Mouse (Mus musculus) limb, embryonic 12.5 days (tissue): ENCODE results near the gene Apobec1. TPM values are rescaled to one million over a fixed set of nuclear protein-coding genes. Genes with fewer than 3 reads are reported as not detected.
A peak's percentile ranks its signal among the peaks of the same experiment; 100 is the strongest.

Experiments
- ATAC-seq: fragments of 200-750 bp; cut with Nextera tagmentation; 2 replicates; pipeline ENCODE4 v1.8.0; 2017; ENCODE audit warnings: low read depth, moderate TSS enrichment; ENCODE audit not compliant: insufficient number of reproducible peaks, insufficient read depth, low FRiP score, low TSS enrichment
- H3K27ac ChIP-seq: fragments of 300-500 bp; sonication (generic); 2 replicates; pipeline ENCODE4 v1.5.1; 2016; ENCODE audit warnings: mild to moderate bottlenecking, moderate library complexity
- H3K27me3 ChIP-seq: fragments of 300-500 bp; sonication (generic); 2 replicates; pipeline ENCODE4 v1.6.1; 2016; ENCODE audit warnings: mild to moderate bottlenecking, moderate library complexity
- H3K36me3 ChIP-seq: fragments of 300-500 bp; sonication (generic); 2 replicates; pipeline ENCODE4 v1.6.1; 2016; ENCODE audit warnings: mild to moderate bottlenecking, moderate library complexity
- H3K4me1 ChIP-seq: fragments of 300-500 bp; sonication (generic); replicated peaks from 2 replicates; pipeline ENCODE4 v1.6.1; 2016
- H3K4me2 ChIP-seq: fragments of 300-500 bp; sonication (generic); 2 replicates; pipeline ENCODE4 v1.6.1; 2016; ENCODE audit warnings: mild to moderate bottlenecking, moderate library complexity
- H3K4me3 ChIP-seq: fragments of 300-500 bp; sonication (generic); replicated peaks from 2 replicates; pipeline ENCODE4 v1.5.1; 2016; ENCODE audit warnings: mild to moderate bottlenecking
- H3K9ac ChIP-seq: fragments of 300-500 bp; sonication (generic); replicated peaks from 2 replicates; pipeline ENCODE4 v1.6.1; 2016; ENCODE audit warnings: mild to moderate bottlenecking, moderate library complexity
- H3K9me3 ChIP-seq: fragments of 300-500 bp; sonication (generic); 2 replicates; pipeline ENCODE4 v1.6.1; 2016; ENCODE audit warnings: mild to moderate bottlenecking, moderate library complexity
- WGBS: fragments of 180-500 bp; shearing (Covaris S2); methylation state at CpG from one replicate; pipeline ENCODE4 v1.1.7; 2016; 5-methylcytosine and 5-hydroxymethylcytosine counted together
- polyA plus RNA-seq: library from polyadenylated mRNA; unstranded; fragments of >200 nt; fragmentation: Nextera tagmentation; extraction: Ambion mirVana; gene quantifications from 2 replicates; pipeline ENCODE4 v1.2.1, GENCODE M21; 2016

The Apobec1 gene
- polyA plus RNA-seq, 1 experiment from 2014 or later, result 2.6 TPM

DNA sequence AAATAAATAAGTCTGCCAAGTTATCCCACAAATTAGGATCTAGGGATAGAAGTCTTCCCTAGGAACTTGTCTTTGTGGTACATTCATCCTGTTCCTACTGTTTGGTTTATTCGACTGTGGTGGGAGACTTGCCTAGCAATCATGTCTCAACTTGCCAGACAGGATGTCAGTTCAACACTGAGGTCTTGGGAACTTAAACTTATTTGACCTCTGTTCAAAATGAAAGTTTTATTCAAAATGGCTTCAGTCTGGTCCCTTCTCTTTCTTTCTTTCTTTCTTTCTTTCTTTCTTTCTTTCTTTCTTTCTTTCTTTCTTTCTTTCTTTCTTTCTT, 713 bp upstream of the Apobec1 start:
- Histone ChIP-seq H3K27ac (no peak overlapping the region), H3K36me3 (no peaks in the 10 kb centered on the region), H3K27me3 (no peaks in the 10 kb centered on the region), H3K4me3 (no peak overlapping the region; the same call in 1 of the 2 replicates), H3K4me1 (no peaks in the 10 kb centered on the region), H3K4me2 (peak overlapping the region; percentile 63), H3K9ac (no peak overlapping the region), H3K9me3 (no peaks in the 10 kb centered on the region)
- 40% methylated on average over 1 of the region's 1 CpGs for WGBS
- no peak for ATAC-seq

DNA sequence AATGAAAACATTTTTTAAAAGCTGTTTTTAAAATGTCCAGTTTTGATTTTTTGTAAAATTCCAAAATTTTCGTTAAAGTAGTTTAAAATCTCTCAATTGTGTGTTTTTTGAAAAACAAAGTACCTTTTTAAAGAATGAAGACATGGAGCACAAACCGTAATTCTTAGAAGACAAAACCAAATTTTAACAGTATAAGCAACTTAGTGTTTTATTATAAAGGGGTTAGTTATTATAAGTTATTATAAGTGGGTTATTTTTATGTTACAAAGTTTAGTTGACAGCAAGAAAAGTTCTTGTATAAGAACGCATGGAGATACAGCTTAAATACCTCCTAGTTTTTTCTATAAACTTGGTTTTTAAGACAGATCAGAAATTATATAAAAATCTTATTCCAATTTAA, 629 bp downstream of the Apobec1 start:
- ATAC-seq, result no peak
- Histone ChIP-seq H3K27me3 (no peaks in the 10 kb centered on the region), H3K36me3 (no peaks in the 10 kb centered on the region), H3K4me1 (no peaks in the 10 kb centered on the region), H3K9ac (no peak overlapping the region), H3K4me3 (peak overlapping the region; percentile 46; the same call in 1 of the 2 replicates), H3K4me2 (peak overlapping the region; percentile 63), H3K9me3 (no peaks in the 10 kb centered on the region), H3K27ac (no peak overlapping the region)
- 85% methylated on average over 3 of the region's 3 CpGs for WGBS

DNA sequence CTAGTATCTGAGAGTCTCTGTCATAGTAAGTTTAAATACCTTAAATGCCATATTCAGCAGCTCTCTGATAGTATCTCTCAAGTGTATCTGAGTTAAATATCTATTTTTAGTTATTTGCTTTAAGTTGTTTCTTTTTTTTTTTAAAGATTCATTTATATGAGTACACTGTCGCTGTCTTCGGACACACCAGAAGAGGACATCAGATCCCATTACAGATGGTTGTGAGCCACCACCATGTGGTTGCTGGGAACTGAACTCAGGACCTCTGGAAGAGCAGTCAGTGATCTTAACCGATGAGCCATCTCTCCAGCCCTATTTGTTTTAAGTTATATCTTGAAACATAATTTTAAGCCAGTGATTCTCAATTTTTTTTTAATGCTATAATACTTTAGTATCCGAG, 1.2 kb downstream of the Apobec1 start:
- Histone ChIP-seq H3K36me3 (no peaks in the 10 kb centered on the region), H3K27ac (no peak overlapping the region), H3K4me3 (no peak overlapping the region), H3K4me1 (no peaks in the 10 kb centered on the region), H3K27me3 (no peaks in the 10 kb centered on the region), H3K9me3 (no peaks in the 10 kb centered on the region), H3K9ac (no peak overlapping the region), H3K4me2 (no peak overlapping the region)
- no peak for ATAC-seq
- WGBS, result 90% methylated on average over 4 of the region's 4 CpGs

DNA sequence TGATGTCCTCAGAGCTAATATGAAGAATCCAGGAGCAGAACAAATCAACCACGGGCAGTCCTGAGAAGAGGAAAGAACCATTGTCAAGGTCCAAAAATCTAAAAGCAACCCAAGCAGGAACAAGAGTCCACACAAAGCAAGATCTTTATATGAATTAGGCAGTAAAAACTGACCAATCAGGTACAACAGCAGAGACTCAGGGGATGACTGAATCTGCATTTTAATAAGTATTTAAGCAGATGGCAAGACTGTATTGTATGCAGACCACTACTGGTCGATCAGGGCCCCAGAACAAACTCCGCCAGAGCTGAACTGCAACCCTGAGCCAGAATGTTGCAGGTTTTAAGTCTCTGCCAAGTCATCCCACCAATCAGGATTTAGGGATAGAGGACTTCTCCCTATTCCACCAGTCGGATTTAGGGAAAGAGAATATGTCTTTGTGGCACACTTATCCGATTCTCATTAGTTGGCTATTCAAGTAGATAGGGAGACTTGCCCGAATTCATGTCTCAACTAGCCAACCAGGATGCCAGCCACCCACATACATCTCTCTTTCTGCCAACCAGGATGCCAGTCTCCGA, 2.1 kb downstream of the Apobec1 start:
- Histone ChIP-seq H3K27ac (no peak overlapping the region), H3K36me3 (no peaks in the 10 kb centered on the region), H3K9ac (no peak overlapping the region), H3K4me1 (no peaks in the 10 kb centered on the region), H3K9me3 (no peaks in the 10 kb centered on the region), H3K4me3 (no peak overlapping the region), H3K27me3 (no peaks in the 10 kb centered on the region), H3K4me2 (no peak overlapping the region)
- no peak for ATAC-seq
- WGBS, result 86% methylated on average over 7 of the region's 7 CpGs

DNA sequence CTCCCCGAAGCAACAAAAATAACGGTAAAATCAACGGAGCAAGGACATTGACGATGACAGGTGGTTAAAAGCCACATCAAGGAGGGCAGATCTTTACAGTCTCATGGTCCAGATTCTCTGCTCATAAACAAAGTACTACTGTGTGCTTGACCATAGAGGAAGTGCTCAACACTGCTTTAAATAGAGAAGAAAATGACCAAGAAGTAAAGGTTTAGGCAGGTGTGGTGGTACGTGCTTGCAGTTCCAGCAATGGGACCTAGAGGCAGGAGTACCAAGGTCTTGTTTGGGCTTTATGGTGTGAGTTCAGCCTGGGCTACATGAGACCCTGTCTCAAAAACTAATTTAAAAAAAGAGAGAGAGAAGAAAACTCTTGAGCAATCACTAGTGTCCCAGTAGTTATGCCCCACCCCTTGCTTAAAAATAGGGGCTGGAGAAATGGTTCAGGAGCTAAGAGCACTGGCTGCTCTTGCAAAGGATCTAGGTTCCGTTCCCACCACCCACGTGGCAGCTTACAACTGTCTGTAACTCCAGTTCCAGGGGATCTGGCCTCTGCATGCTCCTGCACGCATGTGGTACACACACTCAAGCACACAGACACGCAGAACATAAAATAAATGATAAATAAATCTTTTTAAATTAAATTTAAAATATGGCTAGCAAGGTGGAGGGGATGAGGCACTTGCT, 3.0 kb downstream of the Apobec1 start:
- whole genome bisulfite sequencing, result 84% methylated on average over 9 of the region's 9 CpGs
- ATAC-seq, result no peak
- no peaks in the 10 kb centered on the region for H3K9me3 ChIP-seq
- H3K27ac ChIP-seq, result no peak overlapping the region
- no peaks in the 10 kb centered on the region for H3K27me3 ChIP-seq
- no peak overlapping the region for H3K4me2 ChIP-seq
- no peak overlapping the region for H3K9ac ChIP-seq
- H3K4me1 ChIP-seq, result no peaks in the 10 kb centered on the region
- H3K36me3 ChIP-seq, result no peaks in the 10 kb centered on the region
- H3K4me3 ChIP-seq, result no peak overlapping the region

DNA sequence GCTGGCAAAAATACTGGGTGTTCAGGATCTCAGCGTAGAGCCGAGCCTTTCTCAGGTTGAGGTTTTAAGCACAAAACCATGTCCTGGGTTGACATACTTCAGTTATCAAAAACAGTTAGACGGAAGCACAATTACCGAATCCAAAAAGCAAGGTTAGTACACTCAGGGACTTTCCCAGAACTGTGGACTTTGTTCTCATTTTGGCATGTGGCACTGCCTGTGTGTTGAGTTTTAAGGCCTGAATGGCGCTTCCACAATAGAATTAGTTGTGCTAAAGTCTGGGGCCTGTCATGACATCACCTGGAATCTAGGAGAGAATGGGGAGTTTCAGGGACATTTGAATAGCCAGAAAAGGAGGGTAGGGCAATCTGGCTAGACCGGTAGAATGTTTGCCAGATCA, 3.8 kb downstream of the Apobec1 start:
- Histone ChIP-seq H3K27ac (no peak overlapping the region), H3K27me3 (no peaks in the 10 kb centered on the region), H3K4me2 (no peak overlapping the region), H3K4me1 (no peaks in the 10 kb centered on the region), H3K36me3 (no peaks in the 10 kb centered on the region), H3K9me3 (no peaks in the 10 kb centered on the region), H3K9ac (no peak overlapping the region), H3K4me3 (no peak overlapping the region)
- 88% methylated on average over 6 of the region's 6 CpGs for WGBS
- no peak for ATAC-seq

DNA sequence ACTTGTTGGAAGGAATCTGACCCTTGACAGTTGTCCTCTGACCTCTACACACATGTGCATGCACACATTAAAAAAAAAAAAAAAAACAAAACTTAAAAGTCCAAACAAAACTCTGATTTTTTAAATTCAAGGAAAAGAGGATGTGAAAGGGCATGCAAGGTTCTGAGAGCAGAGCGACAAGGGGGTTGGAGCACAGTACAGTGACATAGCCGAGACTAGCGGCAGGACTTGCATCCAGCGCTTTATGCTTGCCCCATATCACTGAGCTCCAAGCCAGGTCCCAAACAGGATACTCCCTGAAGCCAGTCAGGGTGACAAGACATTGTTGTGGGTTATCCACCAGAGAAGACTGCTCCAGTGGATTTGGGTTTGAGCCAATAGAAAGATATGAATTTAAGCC, 4.2 kb downstream of the Apobec1 start:
- H3K4me1 ChIP-seq, result no peaks in the 10 kb centered on the region
- H3K4me2 ChIP-seq, result no peak overlapping the region
- no peak overlapping the region for H3K27ac ChIP-seq
- H3K27me3 ChIP-seq, result no peaks in the 10 kb centered on the region
- no peak for ATAC-seq
- 92% methylated on average over 4 of the region's 4 CpGs for WGBS
- H3K9me3 ChIP-seq, result no peaks in the 10 kb centered on the region
- no peak overlapping the region for H3K4me3 ChIP-seq
- no peaks in the 10 kb centered on the region for H3K36me3 ChIP-seq
- H3K9ac ChIP-seq, result no peak overlapping the region

DNA sequence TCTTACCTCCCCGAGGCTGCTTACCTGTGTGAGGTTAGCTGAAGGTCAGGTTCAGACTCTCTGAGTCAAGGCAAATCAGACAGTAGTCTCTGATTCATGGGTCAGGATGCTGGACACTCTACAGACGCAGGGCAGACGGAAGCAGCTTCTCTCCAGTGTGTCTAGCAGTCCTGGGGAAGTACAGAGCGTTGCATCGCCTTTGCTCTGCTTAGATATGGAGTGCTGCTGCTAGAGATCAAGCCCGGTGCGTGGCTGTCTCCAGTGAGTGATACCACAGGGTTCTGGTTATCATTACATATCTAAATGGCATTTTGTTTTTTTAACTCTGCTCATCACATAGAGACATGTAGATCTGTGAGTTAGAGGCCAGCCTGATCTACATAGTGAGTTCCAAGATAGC, 5.6 kb downstream of the Apobec1 start:
- H3K9me3 ChIP-seq, result no peaks in the 10 kb centered on the region
- WGBS, result 82% methylated on average over 7 of the region's 7 CpGs
- no peak overlapping the region for H3K27ac ChIP-seq
- no peaks in the 10 kb centered on the region for H3K27me3 ChIP-seq
- no peak overlapping the region for H3K9ac ChIP-seq
- no peak overlapping the region for H3K4me3 ChIP-seq
- H3K36me3 ChIP-seq, result no peaks in the 10 kb centered on the region
- no peak for ATAC-seq
- H3K4me1 ChIP-seq, result no peaks in the 10 kb centered on the region
- H3K4me2 ChIP-seq, result no peak overlapping the region

DNA sequence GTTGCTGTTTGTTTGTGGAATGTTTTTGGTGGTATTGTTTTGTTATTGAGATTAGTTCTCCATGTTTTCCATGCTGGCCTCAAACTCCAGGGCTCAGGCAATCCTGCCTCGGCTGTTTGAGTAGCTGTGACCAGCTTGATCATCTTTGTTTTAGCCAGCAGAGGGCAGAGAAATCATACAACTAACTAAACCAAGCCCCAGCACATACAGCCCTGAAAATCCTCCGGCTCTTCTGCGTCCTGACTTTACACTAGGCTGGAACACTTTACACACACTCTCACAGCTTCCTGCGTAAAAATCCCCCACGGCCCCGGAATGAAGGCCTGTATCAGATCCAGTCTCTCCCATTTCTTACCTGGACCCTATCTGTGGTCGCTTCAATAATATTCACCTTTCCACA, 6.6 kb downstream of the Apobec1 start:
- 0 out of 2 replicates have a peak, but pooled peaks have one; percentile 31 for ATAC-seq

DNA sequence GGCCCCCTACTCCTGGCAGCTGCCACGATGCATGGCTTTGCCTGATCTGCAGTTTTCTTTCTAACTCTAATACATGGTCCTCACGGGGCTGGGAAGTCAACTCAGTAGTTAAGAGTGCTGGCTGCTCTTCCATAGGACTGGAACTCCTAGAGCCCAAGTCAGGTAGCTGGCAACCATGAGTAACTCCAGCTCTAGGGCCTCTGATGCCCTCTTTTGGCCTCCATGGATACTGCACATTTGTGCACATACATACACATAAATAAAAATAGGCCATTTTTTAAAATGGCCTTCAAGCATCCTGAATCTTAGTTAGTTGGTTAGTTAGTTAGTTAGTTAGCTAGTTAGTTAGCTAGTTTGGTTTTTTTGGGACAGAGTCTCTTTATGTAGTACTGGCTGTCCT, 9.3 kb downstream of the Apobec1 start:
- Histone ChIP-seq H3K4me3 (no peak overlapping the region), H3K36me3 (no peaks in the 10 kb centered on the region), H3K4me2 (no peak overlapping the region), H3K4me1 (no peaks in the 10 kb centered on the region), H3K27ac (no peak overlapping the region), H3K27me3 (no peaks in the 10 kb centered on the region), H3K9ac (no peak overlapping the region), H3K9me3 (no peaks in the 10 kb centered on the region)
- ATAC-seq, result no peak
- 94% methylated on average over 2 of the region's 2 CpGs for WGBS

More for the DNA sequence above, 6.6 kb downstream of the Apobec1 start:
- Histone ChIP-seq H3K4me2 (no peak overlapping the region), H3K27me3 (no peaks in the 10 kb centered on the region), H3K36me3 (no peaks in the 10 kb centered on the region), H3K9me3 (no peaks in the 10 kb centered on the region), H3K4me1 (no peaks in the 10 kb centered on the region), H3K9ac (no peak overlapping the region), H3K27ac (no peak overlapping the region), H3K4me3 (no peak overlapping the region)
- WGBS, result 23% methylated on average over 7 of the region's 7 CpGs

DNA sequence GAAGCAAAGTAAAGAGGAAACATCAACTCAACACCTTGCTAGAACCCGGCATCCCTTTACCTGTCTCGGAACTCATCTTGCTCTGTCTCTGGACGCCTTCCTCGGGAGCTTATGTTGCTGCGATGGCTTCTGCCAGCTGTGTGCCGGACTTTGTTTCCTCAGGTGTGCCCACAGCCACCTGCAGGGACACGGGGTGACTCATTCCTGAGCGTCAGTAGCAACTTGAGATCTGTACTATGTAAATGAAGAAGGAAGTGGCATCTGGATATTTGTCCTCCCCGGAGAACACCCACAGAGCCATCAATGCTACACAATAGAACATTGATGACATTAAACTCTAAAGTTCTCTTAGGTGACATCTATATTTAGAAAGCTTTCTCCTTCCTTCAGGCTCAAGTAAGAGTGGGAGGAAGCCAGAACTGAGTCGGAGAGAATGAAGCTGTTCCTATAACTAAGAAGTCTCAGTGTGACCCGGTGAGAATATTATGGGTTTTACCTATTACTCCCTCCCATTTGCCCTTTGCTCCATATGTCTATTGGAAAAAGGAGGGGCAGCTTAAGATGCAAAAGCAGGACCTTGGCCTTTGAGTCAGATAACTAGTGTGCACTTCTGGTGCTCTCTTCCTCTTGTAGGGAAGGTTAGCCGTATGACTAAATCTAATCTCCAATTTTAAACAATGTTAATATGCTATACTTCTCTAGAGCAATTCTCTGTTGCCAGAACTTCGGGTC, 11.1 kb downstream of the Apobec1 start:
- Histone ChIP-seq H3K9ac (no peak overlapping the region), H3K4me2 (no peak overlapping the region), H3K27me3 (no peaks in the 10 kb centered on the region), H3K4me3 (no peak overlapping the region), H3K36me3 (no peaks in the 10 kb centered on the region), H3K27ac (no peak overlapping the region), H3K4me1 (no peaks in the 10 kb centered on the region), H3K9me3 (no peaks in the 10 kb centered on the region)
- ATAC-seq, result no peak
- 84% methylated on average over 13 of the region's 13 CpGs for WGBS
